Mouse (Mus musculus): ENCODE data around the gene Spag17. TPM values are rescaled to one million over a fixed set of nuclear protein-coding genes. Genes with fewer than 3 reads are reported as not detected.
"Not testable (repeated sequence)": the region's sequence is repeated elsewhere in the genome, so short reads cannot be mapped to it uniquely, and the experiment has no call there.

The Spag17 gene
- polyA plus RNA-seq, 1 experiment from 2014 or later: 0.52 TPM

GRCm38 (mm10) chr3:99881498-99881897 is 3.7 kb upstream of the Spag17 start:
- Histone ChIP-seq H3K4me2 (ENCODE audit: low read depth, low read length) (no peak overlapping the region), H3K27me3 (ENCODE audit: control insufficient read depth, insufficient read depth, low read length) (no peaks in the 10 kb centered on the region), H3K4me3 (ENCODE audit: low read depth, low read length) (no peak overlapping the region), H3K27ac (ENCODE audit: low read depth, low read length) (no peak overlapping the region), H3K9ac (replicated peaks; ENCODE audit: low read depth, low read length) (no peak overlapping the region), H3K36me3 (ENCODE audit: control insufficient read depth, insufficient read depth, low read length) (no peaks in the 10 kb centered on the region), H3K9me3 (ENCODE audit: control insufficient read depth, low read length) (no peaks in the 10 kb centered on the region), H3K4me1 (ENCODE audit: control insufficient read depth, insufficient read depth, low read length) (no peaks in the 10 kb centered on the region)
- ATAC-seq (ENCODE audit: low read depth): no peak
- WGBS: 72% methylated on average over 3 of the region's 3 CpGs

GRCm38 (mm10) chr3:99883988-99884564 is 1.1 kb upstream of the Spag17 start:
- Histone ChIP-seq H3K4me1 (ENCODE audit: control insufficient read depth, insufficient read depth, low read length) (no peaks in the 10 kb centered on the region), H3K4me2 (ENCODE audit: low read depth, low read length) (no peak overlapping the region), H3K4me3 (ENCODE audit: low read depth, low read length) (no peak overlapping the region), H3K9me3 (ENCODE audit: control insufficient read depth, low read length) (no peaks in the 10 kb centered on the region), H3K36me3 (ENCODE audit: control insufficient read depth, insufficient read depth, low read length) (no peaks in the 10 kb centered on the region), H3K9ac (replicated peaks; ENCODE audit: low read depth, low read length) (no peak overlapping the region), H3K27me3 (ENCODE audit: control insufficient read depth, insufficient read depth, low read length) (no peaks in the 10 kb centered on the region), H3K27ac (ENCODE audit: low read depth, low read length) (no peak overlapping the region)
- WGBS: 85% methylated on average over 6 of the region's 6 CpGs
- ATAC-seq (ENCODE audit: low read depth): no peak

DNA sequence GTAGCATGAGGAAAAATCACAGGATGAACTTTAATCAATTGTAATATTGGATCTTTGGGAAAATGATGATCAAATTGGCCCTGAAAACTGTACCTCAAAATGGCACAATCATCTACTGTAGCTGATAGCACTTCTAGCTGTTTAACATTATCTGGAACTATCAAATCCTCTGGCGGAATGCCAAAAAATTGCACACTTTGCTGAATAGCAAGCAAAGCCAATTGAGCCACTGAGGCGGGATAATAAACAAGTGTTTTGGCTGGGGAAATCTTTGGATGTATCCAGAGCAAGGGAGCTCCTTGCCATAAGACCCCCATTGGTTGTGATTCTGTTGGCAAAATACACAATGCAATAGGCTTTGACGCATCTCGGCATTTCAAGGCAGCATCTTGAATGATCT is 9.5 kb downstream of the Spag17 start:
- not testable (repeated sequence) for H3K9me3 ChIP-seq (ENCODE audit: control insufficient read depth, low read length); ATAC-seq (ENCODE audit: low read depth); H3K4me3 ChIP-seq (ENCODE audit: low read depth, low read length); H3K4me2 ChIP-seq (ENCODE audit: low read depth, low read length); H3K9ac ChIP-seq (replicated peaks; ENCODE audit: low read depth, low read length); H3K4me1 ChIP-seq (ENCODE audit: control insufficient read depth, insufficient read depth, low read length); H3K36me3 ChIP-seq (ENCODE audit: control insufficient read depth, insufficient read depth, low read length); H3K27ac ChIP-seq (ENCODE audit: low read depth, low read length); H3K27me3 ChIP-seq (ENCODE audit: control insufficient read depth, insufficient read depth, low read length)
- WGBS: 94% methylated on average over 4 of the region's 4 CpGs

GRCm38 (mm10) chr3:99913809-99914439 is 28.7 kb downstream of the Spag17 start:
- Histone ChIP-seq H3K9ac (replicated peaks; ENCODE audit: low read depth, low read length) (no peak overlapping the region), H3K4me3 (ENCODE audit: low read depth, low read length) (no peak overlapping the region), H3K36me3 (ENCODE audit: control insufficient read depth, insufficient read depth, low read length) (no peaks in the 10 kb centered on the region), H3K4me2 (ENCODE audit: low read depth, low read length) (no peak overlapping the region), H3K27ac (ENCODE audit: low read depth, low read length) (no peak overlapping the region), H3K4me1 (ENCODE audit: control insufficient read depth, insufficient read depth, low read length) (no peaks in the 10 kb centered on the region), H3K9me3 (ENCODE audit: control insufficient read depth, low read length) (no peaks in the 10 kb centered on the region), H3K27me3 (ENCODE audit: control insufficient read depth, insufficient read depth, low read length) (no peaks in the 10 kb centered on the region)
- no peak for ATAC-seq (ENCODE audit: low read depth)
- 85% methylated on average over 8 of the region's 8 CpGs for WGBS

- Histone ChIP-seq H3K4me2 (ENCODE audit: low read depth, low read length) (no peak overlapping the region), H3K27ac (ENCODE audit: low read depth, low read length) (no peak overlapping the region), H3K27me3 (ENCODE audit: control insufficient read depth, insufficient read depth, low read length) (no peaks in the 10 kb centered on the region), H3K36me3 (ENCODE audit: control insufficient read depth, insufficient read depth, low read length) (no peaks in the 10 kb centered on the region), H3K9ac (replicated peaks; ENCODE audit: low read depth, low read length) (no peak overlapping the region), H3K9me3 (ENCODE audit: control insufficient read depth, low read length) (no peaks in the 10 kb centered on the region), H3K4me3 (ENCODE audit: low read depth, low read length) (no peak overlapping the region), H3K4me1 (ENCODE audit: control insufficient read depth, insufficient read depth, low read length) (no peaks in the 10 kb centered on the region)
- WGBS: 84% methylated on average over 3 of the region's 3 CpGs
- ATAC-seq (ENCODE audit: low read depth): no peak
These were observed 37.7 kb downstream of the Spag17 start for GRCm38 (mm10) chr3:99922944-99923343.

DNA sequence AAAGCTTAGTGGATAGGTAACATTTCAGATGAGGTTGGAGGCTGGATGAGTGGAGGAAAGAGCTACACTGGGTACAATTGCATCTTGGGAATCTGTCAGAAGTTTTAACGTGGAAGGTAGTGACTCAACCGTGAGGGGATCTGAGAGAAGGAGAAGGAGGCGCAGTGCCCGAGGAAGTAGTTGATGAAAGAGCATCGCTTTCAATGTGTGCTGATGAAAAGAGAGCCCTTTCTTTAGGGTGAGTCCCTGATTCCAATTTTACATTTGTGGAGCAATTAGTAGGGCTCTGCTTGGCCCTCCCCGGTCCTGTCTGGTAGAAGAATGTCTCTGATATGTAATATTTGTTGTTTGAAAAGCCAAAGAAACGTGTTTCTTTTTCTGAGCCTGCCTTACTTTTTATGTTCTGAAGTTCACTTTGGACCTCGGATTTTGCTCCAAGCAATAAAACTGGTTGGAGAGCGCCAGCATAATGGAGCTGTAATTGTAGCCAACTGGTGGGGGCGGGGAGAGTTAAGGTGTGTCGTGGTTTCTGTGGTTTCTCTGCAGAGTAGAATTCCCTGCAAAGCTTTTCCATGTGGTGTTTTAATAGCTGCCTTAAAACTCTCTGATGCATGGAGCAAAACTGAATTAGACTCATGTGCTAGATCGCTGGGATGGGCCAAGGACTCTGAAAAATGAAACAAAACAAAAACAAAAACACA is 45.9 kb downstream of the Spag17 start:
- no peaks in the 10 kb centered on the region for H3K9me3 ChIP-seq (ENCODE audit: control insufficient read depth, low read length)
- no peak overlapping the region for H3K4me2 ChIP-seq (ENCODE audit: low read depth, low read length)
- H3K27me3 ChIP-seq (ENCODE audit: control insufficient read depth, insufficient read depth, low read length): no peaks in the 10 kb centered on the region
- H3K27ac ChIP-seq (ENCODE audit: low read depth, low read length): no peak overlapping the region
- WGBS: 67% methylated on average over 12 of the region's 12 CpGs
- H3K9ac ChIP-seq (replicated peaks; ENCODE audit: low read depth, low read length): no peak overlapping the region
- no peaks in the 10 kb centered on the region for H3K36me3 ChIP-seq (ENCODE audit: control insufficient read depth, insufficient read depth, low read length)
- H3K4me1 ChIP-seq (ENCODE audit: control insufficient read depth, insufficient read depth, low read length): no peaks in the 10 kb centered on the region
- no peak for ATAC-seq (ENCODE audit: low read depth)
- no peak overlapping the region for H3K4me3 ChIP-seq (ENCODE audit: low read depth, low read length)

DNA sequence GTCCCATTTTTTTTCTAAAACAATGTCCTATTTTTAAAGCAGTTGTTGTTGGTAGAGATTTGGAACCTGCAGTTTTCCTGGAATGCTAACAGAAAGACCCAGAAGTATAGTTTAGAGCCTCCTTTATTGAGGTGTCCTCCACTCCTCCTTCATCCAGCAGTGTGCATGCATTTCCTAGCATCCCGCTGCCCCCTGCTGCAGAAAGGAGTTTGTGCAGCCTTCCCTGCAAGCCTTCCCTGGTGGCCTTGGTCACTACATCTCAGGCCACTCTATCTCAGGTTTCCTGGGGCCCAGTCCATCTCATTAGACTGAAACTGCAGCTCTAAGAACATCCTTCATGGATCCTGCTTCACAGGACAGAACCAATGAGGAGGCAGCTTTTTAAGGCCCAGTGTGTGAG is 51.0 kb downstream of the Spag17 start:
- Histone ChIP-seq H3K36me3 (ENCODE audit: control insufficient read depth, insufficient read depth, low read length) (no peaks in the 10 kb centered on the region), H3K4me2 (ENCODE audit: low read depth, low read length) (no peak overlapping the region), H3K4me1 (ENCODE audit: control insufficient read depth, insufficient read depth, low read length) (no peaks in the 10 kb centered on the region), H3K4me3 (ENCODE audit: low read depth, low read length) (no peak overlapping the region), H3K27ac (ENCODE audit: low read depth, low read length) (no peak overlapping the region), H3K9me3 (ENCODE audit: control insufficient read depth, low read length) (no peaks in the 10 kb centered on the region), H3K27me3 (ENCODE audit: control insufficient read depth, insufficient read depth, low read length) (no peaks in the 10 kb centered on the region), H3K9ac (replicated peaks; ENCODE audit: low read depth, low read length) (no peak overlapping the region)
- 39% methylated on average over 1 of the region's 1 CpGs for WGBS
- no peak for ATAC-seq (ENCODE audit: low read depth)

DNA sequence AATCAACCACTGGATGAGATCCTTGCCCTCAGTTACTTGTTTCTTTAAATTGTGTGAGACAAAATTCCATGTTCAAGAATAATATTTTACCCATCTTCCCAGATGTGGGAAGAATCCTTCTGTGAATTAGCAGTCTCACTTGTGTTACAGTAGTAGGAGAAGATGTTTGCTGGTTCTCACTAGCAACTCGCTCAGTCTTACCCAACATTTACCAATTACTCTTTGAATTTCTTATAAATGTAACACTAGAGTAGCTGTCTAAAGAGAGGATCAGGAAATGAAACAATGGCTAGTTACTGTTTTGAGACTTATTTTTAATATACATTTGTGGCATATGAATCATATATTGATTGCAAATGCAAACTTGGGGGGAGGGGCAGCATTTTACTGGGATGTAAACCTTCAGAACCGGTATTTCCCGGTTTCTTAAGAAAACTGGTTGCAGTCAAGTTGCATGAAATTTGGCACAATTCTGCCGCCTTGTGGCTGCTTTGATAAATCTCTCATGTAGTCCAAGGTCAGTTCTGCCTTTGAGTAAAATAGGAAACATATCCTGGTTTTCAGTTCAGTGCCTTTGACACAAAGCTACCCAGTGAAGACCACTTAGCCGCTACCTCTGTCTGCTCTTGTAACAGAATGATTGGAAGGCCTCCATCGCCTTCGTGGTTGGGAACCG is 53.5 kb downstream of the Spag17 start:
- H3K4me1 ChIP-seq (ENCODE audit: control insufficient read depth, insufficient read depth, low read length): no peaks in the 10 kb centered on the region
- H3K9ac ChIP-seq (replicated peaks; ENCODE audit: low read depth, low read length): no peak overlapping the region
- no peaks in the 10 kb centered on the region for H3K27me3 ChIP-seq (ENCODE audit: control insufficient read depth, insufficient read depth, low read length)
- H3K9me3 ChIP-seq (ENCODE audit: control insufficient read depth, low read length): no peaks in the 10 kb centered on the region
- H3K4me3 ChIP-seq (ENCODE audit: low read depth, low read length): no peak overlapping the region
- H3K36me3 ChIP-seq (ENCODE audit: control insufficient read depth, insufficient read depth, low read length): no peaks in the 10 kb centered on the region
- WGBS: 40% methylated on average over 8 of the region's 8 CpGs
- no peak overlapping the region for H3K4me2 ChIP-seq (ENCODE audit: low read depth, low read length)
- ATAC-seq (ENCODE audit: low read depth): peak; percentile 73
- H3K27ac ChIP-seq (ENCODE audit: low read depth, low read length): no peak overlapping the region

DNA sequence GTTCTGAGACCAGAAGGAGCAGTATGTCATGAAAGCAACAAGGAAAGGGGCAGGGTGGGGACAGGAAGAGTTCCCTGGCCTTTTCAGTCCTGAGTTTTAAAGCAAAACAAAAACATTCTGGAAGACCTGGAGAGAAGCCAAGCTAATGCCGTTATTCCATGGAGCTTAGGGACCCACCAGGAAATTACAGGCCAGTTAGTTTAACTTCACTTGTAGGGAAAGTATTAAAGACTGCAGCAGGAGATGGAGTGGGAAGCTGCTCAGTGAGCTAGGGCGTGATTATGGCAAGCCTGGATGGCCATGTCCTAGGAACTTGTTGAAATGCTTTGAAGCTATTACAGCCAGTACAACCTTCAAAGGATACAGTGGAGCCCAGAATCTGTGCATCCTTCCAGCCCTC is 60.0 kb downstream of the Spag17 start:
- Histone ChIP-seq H3K4me3 (ENCODE audit: low read depth, low read length) (no peak overlapping the region), H3K27me3 (ENCODE audit: control insufficient read depth, insufficient read depth, low read length) (no peaks in the 10 kb centered on the region), H3K4me2 (ENCODE audit: low read depth, low read length) (no peak overlapping the region), H3K4me1 (ENCODE audit: control insufficient read depth, insufficient read depth, low read length) (no peaks in the 10 kb centered on the region), H3K27ac (ENCODE audit: low read depth, low read length) (no peak overlapping the region), H3K36me3 (ENCODE audit: control insufficient read depth, insufficient read depth, low read length) (no peaks in the 10 kb centered on the region), H3K9ac (replicated peaks; ENCODE audit: low read depth, low read length) (no peak overlapping the region), H3K9me3 (ENCODE audit: control insufficient read depth, low read length) (no peaks in the 10 kb centered on the region)
- no peak for ATAC-seq (ENCODE audit: low read depth)
- 60% methylated on average over 2 of the region's 2 CpGs for WGBS
